13 mouse cellular contexts compared by ENCODE assay signal in genomic region chr1:155427126-155427865, GRCm38 (mm10). TPM values are rescaled to one million over a fixed set of nuclear protein-coding genes. Genes with fewer than 3 reads are reported as not detected.
DNase-seq lines count a peak whose midpoint lies in the region; ATAC-seq lines count a peak whose summit lies in the region.
"Had no signal": no experiment of that assay in that cellular context is flagged by ENCODE, and none has a peak within 500 bp of the region (broad histone marks: within the 10 kb centered on the region; RNA-seq: fewer than 3 reads in every experiment).

No protein-coding gene starts in this region.

- H3K27me3 ChIP-seq in hindbrain, embryonic 10.5 days (ENCODE audit: insufficient read depth, poor library complexity, severe bottlenecking): peaks cover 27% of the 10 kb centered on the region
- H3K27me3 ChIP-seq in midbrain, embryonic 13.5 days: peaks cover 9% of the 10 kb centered on the region
- H3K27me3 ChIP-seq: heart, embryonic 12.5 days; liver, embryonic 15.5 days had no signal

- H3K27ac ChIP-seq in hindbrain, embryonic 10.5 days: peak overlapping the region; percentile 68
- H3K27ac ChIP-seq in midbrain, embryonic 13.5 days: 0 out of 2 replicates have a peak overlapping the region, but pooled peaks have one; percentile 10
- H3K27ac ChIP-seq: liver, embryonic 15.5 days had no signal

- WGBS in hindbrain, embryonic 10.5 days: 44% methylated on average over 6 of the region's 6 CpGs
- WGBS in midbrain, embryonic 13.5 days: 30% methylated on average over 6 of the region's 6 CpGs

- H3K9me3 ChIP-seq in hindbrain, embryonic 10.5 days: 0 out of 2 replicates have a peak, but pooled peaks cover 3% of the 10 kb centered on the region
- no peaks in the 10 kb centered on the region for H3K9me3 ChIP-seq in midbrain, embryonic 13.5 days
- H3K9me3 ChIP-seq: heart, embryonic 12.5 days; liver, embryonic 15.5 days had no signal

- peak; percentile 30 for DNase-seq in left cerebral cortex, postnatal 4 days
- DNase-seq in left cerebral cortex, postnatal 36 days (ENCODE audit: low spot score in 2 of 2): no peak
- peak; percentile 36 for DNase-seq in hindbrain, embryonic 10.5 days (ENCODE audit: low spot score)
- DNase-seq in thymus, adult 18-20 months: no peak
- DNase-seq in adrenal gland, adult (ENCODE audit: inconsistent age in 2 of 2, low spot score in 1 of 2): no peak
- no peak for DNase-seq in left cerebral cortex, postnatal 14 days (ENCODE audit: low spot score in 2 of 2)
- DNase-seq: adrenal gland, postnatal 36 days; cerebellum, adult 11 months; retina, postnatal 1 day had no signal

- no peak overlapping the region for H3K4me2 ChIP-seq in midbrain, embryonic 13.5 days (replicated peaks)
- H3K4me2 ChIP-seq: heart, embryonic 12.5 days; liver, embryonic 15.5 days had no signal

- H3K4me1 ChIP-seq in hindbrain, embryonic 10.5 days (replicated peaks): peaks cover 39% of the 10 kb centered on the region
- peaks cover 16% of the 10 kb centered on the region for H3K4me1 ChIP-seq in midbrain, embryonic 13.5 days (replicated peaks)

- intact Hi-C loops in left cerebral cortex, postnatal 4 days (cut with DNase I): no loop called here
- intact Hi-C loops in left cerebral cortex, postnatal 36 days (cut with DNase I): no loop called here
- intact Hi-C loops in left cerebral cortex, postnatal 14 days (cut with DNase I): no loop called here

- H3K4me3 ChIP-seq in hindbrain, embryonic 10.5 days: no peak overlapping the region
- H3K4me3 ChIP-seq in midbrain, embryonic 13.5 days (replicated peaks): no peak overlapping the region
- H3K4me3 ChIP-seq: heart, embryonic 12.5 days; liver, embryonic 15.5 days had no signal

- no peaks in the 10 kb centered on the region for H3K36me3 ChIP-seq in hindbrain, embryonic 10.5 days
- no peaks in the 10 kb centered on the region for H3K36me3 ChIP-seq in midbrain, embryonic 13.5 days
- H3K36me3 ChIP-seq: heart, embryonic 12.5 days; liver, embryonic 15.5 days had no signal

- H3K9ac ChIP-seq in midbrain, embryonic 13.5 days (replicated peaks): no peak overlapping the region
- H3K9ac ChIP-seq: heart, embryonic 12.5 days; liver, embryonic 15.5 days had no signal

- peak; percentile 94 for ATAC-seq in midbrain, embryonic 13.5 days
- ATAC-seq in monocyte, adult 5-6 weeks (replicated peaks; ENCODE audit: insufficient number of reproducible peaks, low FRiP score, low TSS enrichment, poor library complexity, severe bottlenecking): no peak

RNA-seq across cellular contexts. Expression of gene Xpr1, which starts 10.1 kb away (rescaled TPM):
- total RNA-seq in left cerebral cortex, postnatal 4 days (2021): 100 to 1,000 TPM; 153 to 167 TPM
- total RNA-seq in left cerebral cortex, postnatal 36 days (2021): 10 to 100 TPM; 75.9 to 90.9 TPM
- 9.5 and 14.1 TPM in 2 replicates for polyA plus RNA-seq in hindbrain, embryonic 10.5 days (2016; fragmentation: Nextera tagmentation; extraction: Ambion mirVana)
- 62.0 and 64.3 TPM in 2 replicates for polyA plus RNA-seq in midbrain, embryonic 13.5 days (2015; fragmentation: Nextera tagmentation; extraction: Ambion mirVana)
- 42.1 to 64.1 TPM (median 60.5 TPM) in 3 replicates for total RNA-seq in monocyte, adult 5-6 weeks (2017)
- total RNA-seq in left cerebral cortex, postnatal 14 days (2021): 10 to 100 TPM; 91.4 to 93.4 TPM

Comparison
In these comparisons a context has a peak if more than half of its experiments do, and no peak if none do; other contexts are left out.
1. DNase-seq: peak in left cerebral cortex, postnatal 4 days (single experiment) and hindbrain, embryonic 10.5 days (single experiment); none in left cerebral cortex, postnatal 36 days (0 of 2), thymus, adult 18-20 months (0 of 2), adrenal gland, adult (0 of 2) and left cerebral cortex, postnatal 14 days (0 of 2).